Mouse (Mus musculus) heart, postnatal 0 days (tissue): ENCODE measurements around the gene Ap1s3.

ENCODE experiments used
- CTCF ChIP-seq: IDR thresholded peaks from 2 replicates; pipeline ENCODE4 v1.5.1; 2016; ENCODE audit warnings: antibody characterized with exemption, control low read depth, low read depth
- EP300 ChIP-seq: IDR thresholded peaks from 2 replicates; pipeline ENCODE4 v1.6.1; 2016; ENCODE audit warnings: antibody characterized with exemption, low read depth

DNA sequence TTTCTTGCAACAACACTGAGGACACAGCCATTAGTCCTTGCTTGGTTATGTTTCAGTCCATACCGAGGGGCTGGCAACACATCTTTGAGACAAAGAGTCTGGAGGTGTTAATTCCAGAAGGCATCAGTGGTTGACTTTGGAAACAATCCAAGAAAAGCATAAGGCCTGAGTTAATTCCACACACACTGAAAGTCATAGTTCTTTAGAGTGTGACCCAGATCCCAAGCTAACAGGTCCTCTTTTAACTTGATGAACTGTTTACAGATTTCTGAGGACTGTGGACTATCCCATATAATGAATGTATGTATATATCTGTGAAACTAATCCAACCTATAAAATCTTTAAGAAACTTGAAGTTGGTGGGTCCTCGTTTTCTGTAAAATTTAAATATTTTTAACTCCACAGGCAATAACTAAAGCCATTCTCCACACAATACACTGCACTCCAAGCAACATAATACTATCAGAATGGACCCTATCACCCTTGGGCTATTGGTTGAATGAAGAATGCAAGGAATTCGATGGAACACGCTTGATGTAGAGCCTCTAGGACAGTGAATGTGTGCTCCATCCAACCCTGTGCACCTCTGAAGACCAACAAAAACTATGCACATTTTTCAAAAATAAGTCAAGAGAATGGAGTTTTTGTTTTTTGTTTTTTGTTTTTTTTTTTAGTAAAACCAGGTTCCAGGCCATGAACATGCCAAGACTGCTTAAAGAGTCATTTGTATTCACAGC lies 15.8 kb downstream of the Ap1s3 start:
- TF ChIP-seq CTCF, result no peak
- no peak for TF ChIP-seq EP300
